Mouse (Mus musculus): ENCODE results near the gene Mcpt9. TPM values are rescaled to one million over a fixed set of nuclear protein-coding genes. Genes with fewer than 3 reads are reported as not detected.
"Not testable (repeated sequence)": the region's sequence is repeated elsewhere in the genome, so short reads cannot be mapped to it uniquely, and the experiment has no call there.

Mcpt9 gene
- polyA plus RNA-seq, 1 experiment from 2014 or later = not detected

DNA sequence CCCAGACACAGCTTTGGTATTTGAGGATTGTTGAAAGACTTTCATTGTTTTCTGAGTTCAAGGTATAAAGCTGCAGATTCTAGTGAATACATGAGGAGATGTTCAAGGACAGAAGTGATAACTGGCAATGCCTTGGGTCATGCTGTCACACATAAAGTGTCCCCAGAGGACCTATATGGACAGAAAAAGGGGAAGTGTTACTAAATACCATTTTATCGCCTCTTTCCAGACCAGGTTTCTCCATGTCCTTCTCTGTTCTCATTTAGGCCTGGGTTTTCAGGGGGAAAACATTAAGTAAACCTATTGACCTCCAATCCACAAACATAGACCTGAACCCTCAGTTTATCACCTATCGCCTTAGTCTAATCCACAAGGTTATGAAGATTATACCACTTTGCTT is 16.4 kb downstream of the Mcpt9 start:
- Histone ChIP-seq H3K4me1 (ENCODE audit: insufficient read depth) (no peaks in the 10 kb centered on the region), H3K4me2 (no peak overlapping the region), H3K9me3 (ENCODE audit: low read depth, low read length) (no peaks in the 10 kb centered on the region), H3K4me3 (ENCODE audit: low read depth, low read length) (no peak overlapping the region), H3K36me3 (ENCODE audit: insufficient read depth) (no peaks in the 10 kb centered on the region), H3K27ac (ENCODE audit: low read depth) (no peak overlapping the region), H3K9ac (no peak overlapping the region), H3K27me3 (ENCODE audit: insufficient read depth, low read length) (no peaks in the 10 kb centered on the region)
- DNase-seq (no peak), ATAC-seq (ENCODE audit: insufficient read depth) (no peak)
- TF ChIP-seq CTCF (IDR thresholded peaks at IDR 0.05; ENCODE audit: low read depth) = no peak
- WGBS = 85% methylated on average over 2 of the region's 2 CpGs

DNA sequence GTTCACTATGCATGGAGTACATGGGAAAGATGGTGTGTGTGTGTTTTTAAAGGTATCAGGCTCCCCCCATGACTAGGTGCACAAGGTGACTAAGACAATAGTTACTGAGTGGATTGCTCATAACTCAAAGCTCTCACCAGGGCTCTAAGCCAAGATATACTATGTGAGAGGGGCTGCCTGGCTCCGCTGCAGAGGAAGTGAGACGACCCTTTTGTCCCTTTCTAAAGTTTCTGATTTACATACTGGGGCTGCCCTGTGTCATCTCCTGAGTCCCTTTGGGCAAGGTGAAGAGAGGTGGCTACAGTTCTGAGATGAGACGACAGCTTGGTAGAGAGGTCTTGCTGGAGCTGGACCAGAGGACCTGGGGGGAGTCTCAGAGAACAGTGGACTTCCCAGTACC is 17.1 kb downstream of the Mcpt9 start:
- Histone ChIP-seq H3K27ac (ENCODE audit: low read depth) (no peak overlapping the region), H3K4me3 (ENCODE audit: low read depth, low read length) (no peak overlapping the region), H3K27me3 (ENCODE audit: insufficient read depth, low read length) (no peaks in the 10 kb centered on the region), H3K9ac (no peak overlapping the region), H3K4me2 (no peak overlapping the region), H3K36me3 (ENCODE audit: insufficient read depth) (no peaks in the 10 kb centered on the region), H3K9me3 (ENCODE audit: low read depth, low read length) (no peaks in the 10 kb centered on the region), H3K4me1 (ENCODE audit: insufficient read depth) (no peaks in the 10 kb centered on the region)
- TF ChIP-seq CTCF (IDR thresholded peaks at IDR 0.05; ENCODE audit: low read depth) = no peak
- WGBS = 56% methylated on average over 3 of the region's 3 CpGs
- ATAC-seq (ENCODE audit: insufficient read depth) (no peak), DNase-seq (no peak)

DNA sequence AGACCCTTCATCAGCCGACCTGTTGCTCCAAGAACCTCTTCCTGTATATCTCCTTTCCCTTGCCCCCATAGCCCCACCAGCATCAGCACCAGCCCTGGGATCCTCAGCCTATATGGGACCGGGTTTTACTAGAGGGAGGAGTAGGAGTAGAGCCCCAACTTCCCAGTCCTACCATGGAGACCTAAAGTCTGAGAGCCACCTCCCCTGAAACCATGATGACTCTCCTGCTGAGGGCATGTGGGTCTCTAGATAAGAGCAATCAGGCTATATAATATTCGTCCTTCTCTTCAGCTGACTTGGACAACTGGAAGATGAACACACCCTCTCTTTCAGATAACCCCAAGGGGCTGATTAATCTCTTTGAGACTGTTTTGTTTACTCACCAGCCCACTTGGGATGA is 42.8 kb downstream of the Mcpt9 start:
- not testable (repeated sequence) for H3K4me1 ChIP-seq (ENCODE audit: insufficient read depth); H3K4me3 ChIP-seq (ENCODE audit: low read depth, low read length); H3K36me3 ChIP-seq (ENCODE audit: insufficient read depth); H3K27ac ChIP-seq (ENCODE audit: low read depth); ATAC-seq (ENCODE audit: insufficient read depth); H3K27me3 ChIP-seq (ENCODE audit: insufficient read depth, low read length); H3K4me2 ChIP-seq; H3K9me3 ChIP-seq (ENCODE audit: low read depth, low read length); DNase-seq; H3K9ac ChIP-seq
- WGBS = 31% methylated on average over 1 of the region's 3 CpGs

Other genes starting within 250 kb of the Mcpt9 start
- 11.6 and 14.1 TPM in 2 replicates for gene Adcy4, start 246.4 kb downstream of the Mcpt9 start, polyA plus RNA-seq (2014; fragmentation: Nextera tagmentation; extraction: Ambion mirVana)
- gene Ripk3, start 241.6 kb downstream of the Mcpt9 start, polyA plus RNA-seq (2014; fragmentation: Nextera tagmentation; extraction: Ambion mirVana) = 42.5 and 51.4 TPM in 2 replicates
- gene Nfatc4, start 207.4 kb downstream of the Mcpt9 start, polyA plus RNA-seq (2014; fragmentation: Nextera tagmentation; extraction: Ambion mirVana) = 58.8 and 66.1 TPM in 2 replicates
- 18.7 and 19.4 TPM in 2 replicates for gene Nynrin, start 176.5 kb downstream of the Mcpt9 start, polyA plus RNA-seq (2014; fragmentation: Nextera tagmentation; extraction: Ambion mirVana)
- 1.4 and 1.9 TPM in 2 replicates for gene Cbln3, start 146.1 kb downstream of the Mcpt9 start, polyA plus RNA-seq (2014; fragmentation: Nextera tagmentation; extraction: Ambion mirVana)
- gene Khnyn, start 145.5 kb downstream of the Mcpt9 start, polyA plus RNA-seq (2014; fragmentation: Nextera tagmentation; extraction: Ambion mirVana) = 11.0 and 13.7 TPM in 2 replicates
- 44.3 and 47.2 TPM in 2 replicates for gene Sdr39u1, start 130.2 kb downstream of the Mcpt9 start, polyA plus RNA-seq (2014; fragmentation: Nextera tagmentation; extraction: Ambion mirVana)
- gene Cma1, start 85.8 kb downstream of the Mcpt9 start, polyA plus RNA-seq (2014; fragmentation: Nextera tagmentation; extraction: Ambion mirVana) = 3.7 and 4.4 TPM in 2 replicates
- not detected in 2 replicates for gene Cma2, start 79.5 kb downstream of the Mcpt9 start, polyA plus RNA-seq (2014; fragmentation: Nextera tagmentation; extraction: Ambion mirVana)
- gene Mcpt1, start 12.5 kb downstream of the Mcpt9 start, polyA plus RNA-seq (2014; fragmentation: Nextera tagmentation; extraction: Ambion mirVana) = not detected in 2 replicates
- not detected in 2 replicates for gene Mcpt2, start 11.5 kb upstream of the Mcpt9 start, polyA plus RNA-seq (2014; fragmentation: Nextera tagmentation; extraction: Ambion mirVana)
- 0.28 TPM in 1 of 2 replicates, not detected in the other for gene Mcpt4, start 31.8 kb upstream of the Mcpt9 start, polyA plus RNA-seq (2014; fragmentation: Nextera tagmentation; extraction: Ambion mirVana)
- gene Mcpt8, start 54.8 kb upstream of the Mcpt9 start, polyA plus RNA-seq (2014; fragmentation: Nextera tagmentation; extraction: Ambion mirVana) = 0.54 and 2.8 TPM in 2 replicates
- not detected in 2 replicates for gene Ctsg, start 72.1 kb upstream of the Mcpt9 start, polyA plus RNA-seq (2014; fragmentation: Nextera tagmentation; extraction: Ambion mirVana)
- not detected in 2 replicates for gene Gzme, start 90.1 kb upstream of the Mcpt9 start, polyA plus RNA-seq (2014; fragmentation: Nextera tagmentation; extraction: Ambion mirVana)
- not detected in 2 replicates for gene Gzmd, start 102.1 kb upstream of the Mcpt9 start, polyA plus RNA-seq (2014; fragmentation: Nextera tagmentation; extraction: Ambion mirVana)
- gene Gzmg, start 129.1 kb upstream of the Mcpt9 start, polyA plus RNA-seq (2014; fragmentation: Nextera tagmentation; extraction: Ambion mirVana) = not detected in 2 replicates
- gene Gzmn, start 144.1 kb upstream of the Mcpt9 start, polyA plus RNA-seq (2014; fragmentation: Nextera tagmentation; extraction: Ambion mirVana) = not detected in 2 replicates
- not detected in 2 replicates for gene Gzmf, start 180.9 kb upstream of the Mcpt9 start, polyA plus RNA-seq (2014; fragmentation: Nextera tagmentation; extraction: Ambion mirVana)
- not detected in 2 replicates for gene Gzmc, start 204.2 kb upstream of the Mcpt9 start, polyA plus RNA-seq (2014; fragmentation: Nextera tagmentation; extraction: Ambion mirVana)
- gene Gzmb, start 231.8 kb upstream of the Mcpt9 start, polyA plus RNA-seq (2014; fragmentation: Nextera tagmentation; extraction: Ambion mirVana) = 0.25 and 0.38 TPM in 2 replicates

Data from lung, embryonic 14.5 days (tissue).